Mouse (Mus musculus): ENCODE results near the gene Fam234a.

DNA sequence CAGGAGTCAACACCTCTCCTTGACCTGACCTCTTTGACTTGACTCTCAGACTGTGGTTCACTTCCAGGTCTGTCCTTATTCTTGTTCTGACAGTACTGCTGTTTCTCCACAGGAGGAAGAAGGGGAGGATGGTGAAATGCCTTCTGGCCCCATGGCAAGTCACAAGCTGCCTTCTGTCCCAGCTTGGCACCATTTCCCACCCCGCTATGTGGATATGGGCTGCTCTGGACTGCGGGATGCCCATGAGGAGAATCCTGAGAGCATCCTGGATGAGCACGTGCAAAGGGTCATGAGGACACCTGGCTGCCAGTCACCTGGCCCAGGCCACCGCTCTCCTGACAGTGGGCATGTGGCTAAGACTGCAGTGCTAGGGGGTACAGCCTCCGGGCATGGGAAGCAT, 56.5 kb downstream of the Fam234a start:
- TF ChIP-seq CTCF (IDR thresholded peaks at IDR 0.05 in 2 of 3, conservative IDR thresholded peaks at IDR 0.05 in 1 of 3; ENCODE audit: control insufficient read depth in 1 of 3, insufficient read depth in 1 of 3, low read depth in 2 of 3, low read length in 3 of 3, poor library complexity in 1 of 3, severe bottlenecking in 1 of 3) (no peak), RCOR1 (IDR thresholded peaks at IDR 0.05; ENCODE audit: low read depth, low read length) (no peak), MYC (IDR thresholded peaks at IDR 0.05; ENCODE audit: low read depth, low read length) (no peak), E2F4 (IDR thresholded peaks at IDR 0.05; ENCODE audit: borderline replicate concordance, low read depth, low read length) (no peak), EP300 (IDR thresholded peaks at IDR 0.05; ENCODE audit: low read depth in 1 of 2, low read length in 2 of 2) (no peak), CHD2 (IDR thresholded peaks at IDR 0.05; ENCODE audit: low read length) (no peak), POLR2AphosphoS5 (IDR thresholded peaks at IDR 0.05; ENCODE audit: borderline replicate concordance, low read depth, low read length) (no peak), MAZ (IDR thresholded peaks at IDR 0.05; ENCODE audit: low read depth, low read length) (no peak), MAFK (IDR thresholded peaks at IDR 0.05; ENCODE audit: borderline replicate concordance, low read depth, low read length) (no peak), ZC3H11A (IDR thresholded peaks at IDR 0.05; ENCODE audit: low read depth, low read length) (no peak), GABPA (IDR thresholded peaks at IDR 0.05; ENCODE audit: low read depth, low read length) (no peak), NELFE (IDR thresholded peaks at IDR 0.05; ENCODE audit: low read depth, low read length) (no peak), POLR2A (IDR thresholded peaks at IDR 0.05; ENCODE audit: control insufficient read depth in 1 of 2, insufficient read depth in 1 of 2, low read depth in 1 of 2, low read length in 2 of 2, poor library complexity in 1 of 2) (no peak), UBTF (IDR thresholded peaks at IDR 0.05; ENCODE audit: borderline replicate concordance, insufficient read depth, low read depth, low read length) (no peak)
